Mouse (Mus musculus) neutrophil, adult 5-6 weeks (primary cell): ENCODE measurements at regions not wholly inside any gene's neighbourhood (a gene's known extent, or its start where the extent isn't known, plus 50 kb on each side); places are given as distances from the start of the nearest gene placed in this dataset.

Experiments used
- ATAC-seq: fragments of 151-379, 151-347 bp; 2 replicates; pipeline ENCODE4 v1.8.0; 2017; ENCODE audit warnings: mild to moderate bottlenecking, moderate TSS enrichment; ENCODE audit not compliant: insufficient number of reproducible peaks, poor library complexity, low FRiP score, severe bottlenecking; ENCODE audit errors: extremely low read depth

DNA sequence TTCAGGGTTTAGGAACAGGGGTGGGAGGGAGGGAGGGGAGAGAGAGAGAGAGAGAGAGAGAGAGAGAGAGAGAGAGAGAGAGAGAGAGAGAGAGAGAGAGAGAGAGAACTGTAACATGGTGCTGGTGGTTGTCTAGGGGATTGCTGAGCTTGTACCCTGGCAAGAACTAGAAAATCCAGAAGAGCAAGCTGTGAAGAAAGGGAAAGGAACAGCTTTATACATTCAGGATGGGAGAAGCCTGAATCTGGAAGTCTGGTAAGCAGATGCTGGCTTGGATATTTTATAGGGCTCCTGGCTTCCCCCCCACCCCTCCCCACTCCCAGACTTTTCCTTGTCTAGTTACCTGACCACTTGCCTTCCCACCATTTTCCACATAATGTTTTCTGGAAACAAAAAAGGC lies 224.2 kb upstream of the Acvr2a start:
- ATAC-seq = no peak

DNA sequence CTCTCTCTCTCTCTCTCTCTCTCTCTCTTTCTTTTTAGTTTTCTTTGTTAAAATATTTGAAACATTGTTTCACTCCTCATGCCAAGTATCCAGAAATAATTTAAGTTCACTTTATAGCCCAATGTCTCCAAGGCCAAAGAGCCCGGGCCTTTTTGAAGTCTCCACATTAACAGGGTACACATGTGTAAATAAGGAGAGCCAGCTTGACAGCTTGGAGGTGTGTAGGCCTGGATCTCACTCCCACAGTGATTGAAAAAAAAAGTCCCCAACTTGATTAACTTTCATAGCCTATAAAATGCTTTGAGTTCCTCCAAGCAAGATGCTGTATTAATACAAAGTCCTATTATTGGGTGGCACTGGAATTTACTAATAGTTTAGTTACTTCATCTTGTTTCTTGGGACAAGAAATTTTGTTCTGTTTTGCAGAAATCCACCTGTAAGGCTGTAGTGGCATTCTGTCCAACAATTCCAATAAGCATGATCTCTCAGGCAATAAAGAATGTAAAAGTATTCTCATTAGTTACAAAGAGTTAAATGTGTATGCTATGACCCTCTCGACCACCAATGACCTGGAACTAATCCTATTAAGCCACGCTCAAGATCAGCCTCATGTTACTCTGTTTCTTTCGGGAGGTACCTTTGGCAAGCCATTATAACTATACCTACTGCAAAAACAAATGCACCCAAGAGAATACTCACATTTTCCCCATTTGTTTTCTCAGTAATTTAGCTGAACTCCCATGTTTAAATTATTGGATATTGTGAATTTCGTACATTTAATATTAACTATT lies 215.9 kb upstream of the Acvr2a start:
- no peak for ATAC-seq

DNA sequence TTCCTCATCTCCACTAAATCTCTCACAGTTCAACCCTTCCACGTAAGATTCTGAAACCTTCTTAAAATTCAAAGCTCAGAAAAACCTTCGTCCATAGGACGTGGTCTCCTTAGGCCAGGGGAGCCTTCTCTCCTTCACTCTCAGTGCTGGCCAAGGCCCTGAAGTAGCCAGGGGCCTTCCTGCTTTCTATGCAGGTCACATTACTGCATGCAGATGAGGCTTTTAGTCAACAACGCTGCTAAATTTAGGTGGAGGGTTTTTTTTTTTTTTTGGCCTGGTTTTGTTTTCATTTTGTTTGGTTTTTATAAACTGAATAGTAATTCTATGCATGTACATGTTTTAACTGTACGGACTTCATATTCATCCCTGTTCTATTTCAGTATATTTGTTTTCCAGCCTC lies 214.5 kb upstream of the Acvr2a start:
- no peak for ATAC-seq

DNA sequence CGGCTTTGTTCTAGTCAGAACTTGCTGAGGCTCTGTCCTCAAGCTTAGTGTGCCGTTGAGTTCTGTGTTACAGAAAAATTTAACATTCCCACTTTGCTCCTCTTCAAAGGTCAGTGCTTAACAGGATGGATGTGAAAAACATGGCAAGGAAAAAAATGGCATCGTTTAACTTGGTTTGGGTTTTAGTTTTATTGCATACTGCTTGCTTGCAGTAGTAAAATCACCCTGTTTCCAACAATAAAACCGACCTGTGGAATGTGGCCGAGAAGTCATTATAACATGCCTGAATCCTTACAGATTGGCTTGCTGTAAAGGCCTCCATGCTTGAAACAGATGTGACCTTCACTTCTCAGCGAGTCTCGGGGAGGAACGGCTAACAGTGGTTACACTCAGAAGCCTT lies 212.1 kb upstream of the Acvr2a start:
- no peak for ATAC-seq

DNA sequence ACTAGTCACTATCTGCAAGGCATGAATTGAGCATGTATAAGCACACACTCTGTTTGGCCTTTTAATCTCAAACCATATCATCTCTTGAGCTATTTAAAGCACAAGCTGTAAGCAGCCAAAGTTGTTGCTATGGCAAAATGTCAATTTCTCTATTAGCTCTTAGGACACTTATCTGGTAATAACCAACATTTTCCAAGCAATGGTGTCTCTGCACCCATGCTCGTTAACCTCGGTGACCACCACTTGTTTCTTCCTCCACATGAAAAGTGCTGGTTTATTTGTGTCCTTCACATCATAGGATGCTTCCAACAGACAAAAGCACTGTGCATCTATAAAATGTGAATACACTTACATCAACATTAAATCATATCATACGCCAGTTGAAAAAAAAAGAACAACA lies 204.4 kb upstream of the Acvr2a start:
- ATAC-seq = no peak

DNA sequence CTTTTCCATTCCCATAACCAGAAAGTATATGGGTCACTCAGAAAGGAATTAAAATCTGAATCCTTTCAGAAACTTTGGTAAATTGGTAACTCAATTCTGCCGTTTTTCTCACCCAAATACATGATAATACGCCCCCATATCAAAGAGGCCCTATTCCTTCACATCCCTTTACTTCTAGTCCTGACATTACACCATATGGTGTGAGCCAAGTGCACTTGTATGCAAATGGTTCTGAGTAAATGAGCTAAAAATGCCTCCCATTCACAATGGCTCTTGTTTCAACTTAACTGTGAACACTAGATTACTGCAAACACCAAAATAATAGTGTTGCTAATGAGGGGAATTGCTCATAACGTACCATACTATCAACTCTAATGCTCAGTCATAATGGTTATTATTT lies 201.7 kb upstream of the Acvr2a start:
- ATAC-seq = no peak

DNA sequence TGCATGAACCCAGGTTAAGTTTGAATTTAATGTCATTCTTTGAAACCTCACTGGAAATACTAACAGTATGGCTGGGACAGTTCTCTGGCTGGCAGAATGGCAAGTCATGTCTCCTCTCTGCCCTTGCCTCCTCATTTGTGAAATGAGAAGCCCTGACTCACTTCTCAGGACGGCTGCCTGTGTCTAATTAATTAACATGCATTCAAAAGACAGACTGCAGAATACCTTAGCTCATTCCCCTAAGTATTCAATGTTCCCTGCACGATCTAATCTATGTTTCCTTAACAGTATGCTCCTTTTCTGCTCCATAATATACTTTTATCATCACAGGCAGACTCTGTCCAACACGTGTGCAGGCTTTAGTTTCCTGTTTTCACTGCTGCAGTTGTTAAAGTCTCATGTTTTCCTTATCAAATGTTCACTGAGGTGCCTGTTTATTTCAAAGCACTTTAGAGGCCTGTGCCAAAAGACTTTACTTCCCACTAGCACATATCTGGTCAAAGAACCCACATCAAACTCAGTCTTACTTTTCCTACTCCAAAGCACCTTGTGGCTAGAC lies 196.7 kb upstream of the Acvr2a start:
- ATAC-seq = no peak

DNA sequence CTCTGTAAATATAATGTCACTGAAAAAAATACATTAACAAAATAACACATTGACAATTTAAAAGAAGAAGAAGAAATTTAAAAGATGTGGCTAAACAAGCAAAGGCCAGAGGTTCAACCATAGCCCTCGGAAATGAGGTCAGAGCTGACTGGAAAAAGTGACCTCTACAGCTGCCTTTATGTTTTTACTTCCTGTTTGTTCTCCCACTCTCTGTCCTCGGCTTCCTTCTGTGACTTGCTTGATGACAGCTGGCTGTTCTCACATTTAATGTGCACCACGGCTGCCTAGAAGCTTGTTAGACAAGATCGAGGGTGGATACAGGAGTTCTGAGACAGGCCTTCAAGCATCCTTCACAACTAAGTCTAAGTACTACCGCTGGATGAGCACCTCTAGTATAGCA lies 194.9 kb upstream of the Acvr2a start:
- ATAC-seq = no peak

DNA sequence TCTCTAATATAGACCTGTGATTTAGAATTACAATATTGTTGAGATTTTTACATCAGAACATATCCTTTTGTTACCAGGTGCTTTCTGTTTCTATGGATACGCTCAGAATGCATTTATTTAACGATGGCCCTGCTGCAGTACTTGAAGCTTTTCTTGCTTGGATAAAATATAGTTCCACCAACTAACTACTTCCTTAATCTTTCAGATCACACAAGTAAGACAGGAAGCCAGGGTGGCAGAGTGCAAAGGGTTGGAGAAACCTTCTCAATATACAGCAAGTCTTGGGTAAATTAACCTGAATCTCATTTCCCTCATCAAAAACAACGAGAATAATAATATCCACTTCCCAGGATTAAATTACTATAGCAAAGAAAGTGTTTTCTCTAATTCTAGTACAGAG lies 193.1 kb upstream of the Acvr2a start:
- no peak for ATAC-seq

DNA sequence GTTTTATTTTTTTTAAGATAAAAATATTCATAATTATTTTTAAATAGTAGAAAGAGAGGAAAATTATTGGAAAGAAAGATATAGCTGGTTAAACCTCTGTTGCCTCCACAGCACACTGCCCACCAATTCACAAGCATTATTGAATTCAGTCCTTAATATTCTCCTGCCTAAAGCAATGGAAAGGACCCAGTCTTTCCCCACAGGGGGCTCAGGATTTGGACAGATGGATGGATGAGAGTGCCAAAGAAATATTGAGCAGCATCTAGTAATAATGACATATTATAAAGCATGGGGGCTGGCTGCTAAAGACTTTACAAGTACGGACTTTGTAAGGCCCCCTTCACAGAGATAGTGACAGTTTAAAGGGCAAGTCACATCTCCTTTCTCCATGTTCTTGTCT lies 191.6 kb upstream of the Acvr2a start:
- ATAC-seq = no peak

DNA sequence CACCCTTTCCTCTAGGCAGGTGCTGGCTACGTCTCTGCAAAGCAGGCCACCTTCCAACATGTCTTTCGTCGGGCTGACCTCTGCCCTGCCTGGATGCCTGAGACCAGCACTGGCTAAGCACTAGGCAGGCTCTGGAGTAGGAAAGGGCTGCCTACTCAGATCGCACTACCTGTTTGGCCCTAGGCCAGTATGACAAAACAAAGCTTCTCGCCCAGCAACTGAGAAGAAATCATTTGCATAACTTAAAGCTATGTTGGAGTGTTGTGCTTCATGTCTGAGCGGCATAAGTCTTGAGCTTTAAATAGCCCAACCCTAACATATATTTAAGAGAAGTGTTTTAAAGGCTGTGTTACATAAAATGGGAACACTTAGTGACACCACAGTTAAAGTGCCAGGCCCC lies 189.9 kb upstream of the Acvr2a start:
- no peak for ATAC-seq

DNA sequence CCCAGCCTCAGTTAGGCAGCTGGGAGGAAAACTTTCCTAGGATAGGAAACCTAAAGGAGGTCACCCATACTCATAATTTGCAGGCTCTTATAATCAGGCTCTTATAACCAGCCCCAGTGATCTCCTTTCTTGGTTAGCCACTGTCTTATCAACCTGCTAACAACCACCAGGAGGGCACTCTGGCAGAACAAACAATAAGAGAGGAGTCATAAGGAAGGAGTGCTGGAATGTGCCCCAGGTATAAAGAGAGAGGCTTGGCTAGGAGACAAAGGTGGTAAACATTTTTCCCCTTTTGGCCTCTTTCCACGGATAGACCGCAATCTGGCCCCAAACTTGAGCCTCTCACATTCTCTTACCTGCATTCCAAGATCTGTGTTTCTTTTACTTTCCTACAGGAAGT lies 189.4 kb upstream of the Acvr2a start:
- no peak for ATAC-seq

DNA sequence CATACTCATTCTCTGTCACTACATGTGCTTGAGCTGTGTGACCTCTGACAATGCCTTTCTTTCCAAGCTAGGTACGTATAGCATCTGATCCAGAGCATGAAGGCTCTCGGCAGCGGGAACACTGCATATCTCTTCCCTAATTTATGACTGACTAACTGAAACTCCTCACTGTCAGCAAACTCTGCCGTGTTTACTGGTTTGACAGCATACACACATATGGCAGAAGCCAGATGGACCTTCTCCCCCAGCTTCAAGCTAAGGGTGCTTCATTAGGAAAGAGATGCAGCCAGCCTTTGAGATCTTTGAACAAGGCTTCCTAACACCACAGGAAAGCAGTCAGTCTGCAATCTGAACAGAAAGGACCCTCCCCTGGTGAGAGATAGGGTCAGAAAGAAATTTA lies 186.9 kb upstream of the Acvr2a start:
- ATAC-seq = no peak

DNA sequence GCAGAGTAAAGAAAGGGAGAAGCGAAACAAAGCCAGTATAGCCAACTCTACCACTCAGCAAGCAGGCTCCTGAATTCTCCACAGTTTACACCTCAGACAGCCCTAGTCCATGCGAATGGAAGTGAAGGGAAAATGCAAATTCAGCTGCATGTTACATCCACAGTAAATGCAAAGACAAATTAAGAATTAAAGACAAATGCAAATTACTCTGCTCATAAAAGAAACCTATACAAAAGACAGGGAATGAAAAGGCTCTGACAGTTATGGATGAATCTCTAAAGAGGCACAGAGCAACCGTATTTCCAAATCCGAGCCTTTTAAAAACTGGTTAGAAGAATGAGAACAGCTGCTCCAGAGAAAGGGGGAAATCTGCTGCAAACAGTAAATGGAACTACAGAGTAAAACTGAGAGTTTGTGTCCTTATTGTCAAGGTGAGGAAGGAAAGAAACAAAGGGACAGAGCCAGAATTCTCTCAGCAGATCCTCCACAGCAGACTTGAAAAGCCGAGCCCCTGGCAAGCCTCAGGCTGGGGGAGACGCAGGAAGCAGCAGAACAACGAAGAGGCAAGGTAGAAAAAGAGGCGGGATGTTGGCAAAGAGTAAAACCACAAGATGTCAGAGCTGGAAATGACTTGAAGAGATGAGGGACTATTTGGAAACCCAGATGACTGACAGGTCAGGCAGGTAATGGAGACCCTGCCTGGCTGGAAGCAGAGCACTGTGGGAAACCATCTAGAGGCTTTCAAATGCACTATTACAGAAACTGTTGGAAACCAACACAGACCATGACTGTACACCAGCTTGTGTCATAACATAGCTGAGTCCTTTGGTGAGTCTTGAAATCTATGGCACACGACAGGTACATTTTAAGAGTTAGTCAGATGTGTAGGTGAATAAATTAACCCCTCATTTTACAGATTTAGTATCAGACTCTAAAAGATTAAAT lies 184.5 kb upstream of the Acvr2a start:
- ATAC-seq = no peak

DNA sequence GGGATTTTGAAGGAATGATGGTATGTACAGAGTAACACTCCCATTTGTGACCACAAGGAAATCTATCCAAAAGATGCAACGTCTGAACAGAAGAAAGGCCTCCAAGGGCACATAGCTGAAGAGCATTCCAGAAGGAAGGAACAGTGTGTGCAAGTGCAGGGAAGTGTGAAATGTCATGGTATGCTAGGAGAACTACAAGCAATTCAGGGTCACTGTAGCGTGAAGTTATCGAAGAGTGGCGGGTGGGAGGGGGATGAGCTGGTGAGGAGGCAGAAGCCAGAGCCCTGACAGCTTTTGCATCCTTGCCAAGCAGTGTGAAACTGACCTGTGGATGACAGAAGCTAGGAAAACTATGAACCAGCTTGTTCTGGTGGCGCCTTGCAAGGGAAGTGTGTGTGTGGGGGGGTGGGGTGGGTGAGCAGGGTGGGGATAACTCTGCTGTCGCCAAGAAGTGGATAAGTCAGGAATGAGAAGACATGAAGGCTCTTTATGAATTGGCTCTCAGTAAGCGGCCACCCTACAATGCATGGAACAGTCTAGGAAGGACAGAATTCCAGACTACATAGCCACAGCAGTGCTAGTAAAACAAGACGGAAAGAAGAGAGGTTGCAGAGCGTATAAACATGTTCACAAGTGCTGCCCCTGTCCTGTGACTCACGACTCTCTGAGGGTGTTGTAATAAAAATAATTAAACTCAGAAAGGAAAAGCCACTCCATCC lies 179.3 kb upstream of the Acvr2a start:
- no peak for ATAC-seq

DNA sequence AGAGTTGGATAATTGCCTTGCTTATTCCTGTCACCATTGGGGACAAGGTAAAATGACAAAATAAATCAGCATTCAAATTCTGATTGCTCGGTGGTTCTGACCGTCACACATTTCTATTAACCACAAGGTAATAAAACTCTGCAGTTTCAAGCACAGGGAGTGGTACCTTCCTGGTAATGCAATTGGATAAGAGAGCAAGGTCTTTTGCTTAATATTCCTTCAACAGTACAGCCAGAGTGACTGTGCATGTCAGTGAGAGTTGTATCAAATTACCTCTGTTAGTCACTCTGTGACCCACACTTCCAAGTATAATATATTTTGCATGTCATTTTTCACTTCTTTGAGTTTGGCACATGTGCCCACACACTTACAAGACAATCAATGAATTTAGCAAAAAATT lies 177.8 kb upstream of the Acvr2a start:
- no peak for ATAC-seq

DNA sequence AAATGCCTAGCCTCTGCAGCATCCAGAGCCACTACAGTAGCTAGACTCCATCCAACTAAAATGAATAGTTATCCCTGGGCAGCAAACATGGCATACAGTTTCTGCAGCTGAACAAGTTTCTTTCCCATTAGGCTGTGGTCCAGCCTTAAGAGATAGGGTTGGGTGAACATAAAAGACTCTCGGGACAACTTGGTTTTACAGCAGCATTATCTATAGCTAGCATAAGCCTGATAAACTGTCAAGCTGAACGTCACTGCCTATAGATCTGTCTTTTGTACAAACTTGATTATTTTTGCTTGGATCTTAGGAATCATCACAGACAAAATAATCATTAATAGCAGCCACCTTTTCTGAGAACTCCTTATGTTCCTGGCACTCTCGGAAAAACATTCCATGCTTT lies 169.8 kb upstream of the Acvr2a start:
- ATAC-seq = no peak

DNA sequence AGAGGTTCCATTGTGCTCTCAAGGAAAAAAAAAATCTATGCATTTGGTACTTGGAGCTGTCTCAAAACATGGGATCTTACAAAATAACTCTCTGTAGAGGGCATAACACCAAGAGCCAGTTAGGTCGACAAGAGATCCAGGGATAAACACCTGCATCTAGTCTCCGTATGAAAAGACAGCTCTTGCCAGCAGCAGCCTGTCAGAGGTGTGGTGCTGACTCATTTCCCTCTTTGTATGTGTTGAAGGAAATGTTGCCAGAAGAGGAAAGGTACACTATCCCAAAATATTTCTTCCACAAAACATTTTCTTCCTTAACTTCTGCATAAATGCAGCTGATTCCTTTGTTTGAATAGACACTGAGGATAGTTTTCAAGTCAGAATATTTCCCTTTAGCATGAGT lies 163.6 kb upstream of the Acvr2a start:
- no peak for ATAC-seq

DNA sequence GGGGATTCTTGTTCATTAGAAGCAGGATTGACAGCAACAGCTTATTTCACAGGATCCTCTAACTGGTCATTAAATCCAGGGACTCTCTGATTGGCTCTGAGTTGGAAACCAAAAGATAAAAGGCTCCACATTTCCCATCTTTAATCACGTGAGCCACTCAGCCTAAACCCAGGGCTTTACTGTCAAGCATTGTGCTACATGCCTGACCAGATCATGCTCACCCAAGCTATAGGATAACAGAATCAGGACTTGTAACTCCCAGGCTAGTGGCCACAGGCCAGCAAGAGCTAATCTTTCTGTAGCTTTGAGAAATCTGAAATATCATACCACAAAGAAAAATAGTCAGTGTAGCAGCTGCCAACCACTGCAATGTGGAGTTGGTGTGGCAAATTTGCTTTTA lies 152.7 kb upstream of the Acvr2a start:
- ATAC-seq = no peak
